Mouse (Mus musculus) megakaryocyte, embryonic 14.5 days (primary cell): ENCODE data around the gene Ift22.

Experiments
- FLI1 ChIP-seq: IDR thresholded peaks from 2 replicates; pipeline ENCODE4 v1.6.1; 2012; ENCODE audit warnings: low read length, inconsistent platforms, mixed read lengths
- GATA1 ChIP-seq: IDR thresholded peaks from 3 replicates; pipeline ENCODE4 v1.6.1; 2012; ENCODE audit warnings: mixed read lengths, low read length, inconsistent platforms, borderline replicate concordance

- TF ChIP-seq GATA1 = no peak
- TF ChIP-seq FLI1 = no peak
Measured at GRCm38 (mm10) chr5:136869451-136870114, 38.4 kb upstream of the Ift22 start.
